Mouse (Mus musculus): ENCODE measurements at regions not wholly inside any gene's neighbourhood (a gene's known extent, or its start where the extent isn't known, plus 50 kb on each side); places are given as distances from the start of the nearest gene placed in this dataset.
"Not testable (repeated sequence)": the region's sequence is repeated elsewhere in the genome, so short reads cannot be mapped to it uniquely, and the experiment has no call there.

GRCm38 (mm10) chr15:96799228-96799627 lies 99.7 kb upstream of the Slc38a2 start:
- Histone ChIP-seq H3K27ac (no peak overlapping the region), H3K9me3 (ENCODE audit: control insufficient read depth, low read length) (no peaks in the 10 kb centered on the region), H3K4me3 (ENCODE audit: insufficient read depth in 1 of 2, low read depth in 2 of 2, low read length in 2 of 2) (no peak overlapping the region), H3K27me3 (ENCODE audit: control insufficient read depth, insufficient read depth, low read length) (no peaks in the 10 kb centered on the region), H3K4me1 (replicated peaks; ENCODE audit: control insufficient read depth in 2 of 2, insufficient read depth in 2 of 2, low read length in 1 of 2) (peaks cover 0 to 21% of the 10 kb centered on the region in 2 experiments; a peak in 2 of 4 replicates), H3K9ac (replicated peaks) (no peak overlapping the region), H3K36me3 (replicated peaks; ENCODE audit: control insufficient read depth, insufficient read depth, low read depth) (no peaks in the 10 kb centered on the region), H3K4me2 (ENCODE audit: low read depth) (no peak overlapping the region)
- TF ChIP-seq CTCF (IDR thresholded peaks at IDR 0.05; ENCODE audit: low read depth) (no peak), EP300 (IDR thresholded peaks at IDR 0.05; ENCODE audit: low read depth) (no peak)
- no peak for DNase-seq (ENCODE audit: low read depth in 3 of 3, low spot score in 3 of 3)
- ATAC-seq (ENCODE audit: insufficient read depth) = no peak
- 48% methylated on average over 12 of the region's 12 CpGs for WGBS (ENCODE audit: insufficient replicate concordance)

GRCm38 (mm10) chr15:96797615-96798270 lies 98.2 kb upstream of the Slc38a2 start:
- TF ChIP-seq EP300 (IDR thresholded peaks at IDR 0.05; ENCODE audit: low read depth) (no peak), CTCF (IDR thresholded peaks at IDR 0.05; ENCODE audit: low read depth) (no peak)
- DNase-seq (ENCODE audit: low read depth in 3 of 3, low spot score in 3 of 3) (no peak), ATAC-seq (ENCODE audit: insufficient read depth) (no peak)
- H3K4me1 ChIP-seq (replicated peaks; ENCODE audit: control insufficient read depth in 2 of 2, insufficient read depth in 2 of 2, low read length in 1 of 2) = peaks cover 0 to 17% of the 10 kb centered on the region in 2 experiments; a peak in 2 of 4 replicates
- no peak overlapping the region for H3K4me2 ChIP-seq (ENCODE audit: low read depth)
- 65% methylated on average over 4 of the region's 4 CpGs for WGBS (ENCODE audit: insufficient replicate concordance)
- no peak overlapping the region for H3K9ac ChIP-seq (replicated peaks)
- H3K36me3 ChIP-seq (replicated peaks; ENCODE audit: control insufficient read depth, insufficient read depth, low read depth) = no peaks in the 10 kb centered on the region
- H3K27me3 ChIP-seq (ENCODE audit: control insufficient read depth, insufficient read depth, low read length) = no peaks in the 10 kb centered on the region
- no peak overlapping the region for H3K27ac ChIP-seq
- H3K4me3 ChIP-seq (ENCODE audit: insufficient read depth in 1 of 2, low read depth in 2 of 2, low read length in 2 of 2) = no peak overlapping the region
- no peaks in the 10 kb centered on the region for H3K9me3 ChIP-seq (ENCODE audit: control insufficient read depth, low read length)

- TF ChIP-seq CTCF (IDR thresholded peaks at IDR 0.05; ENCODE audit: low read depth) = no peak
- TF ChIP-seq EP300 (IDR thresholded peaks at IDR 0.05; ENCODE audit: low read depth) = no peak
- Histone ChIP-seq H3K36me3 (replicated peaks; ENCODE audit: control insufficient read depth, insufficient read depth, low read depth) (no peaks in the 10 kb centered on the region), H3K9ac (replicated peaks) (no peak overlapping the region), H3K27me3 (ENCODE audit: control insufficient read depth, insufficient read depth, low read length) (no peaks in the 10 kb centered on the region), H3K4me2 (ENCODE audit: low read depth) (no peak overlapping the region), H3K4me3 (ENCODE audit: insufficient read depth in 1 of 2, low read depth in 2 of 2, low read length in 2 of 2) (no peak overlapping the region), H3K4me1 (replicated peaks; ENCODE audit: control insufficient read depth in 2 of 2, insufficient read depth in 2 of 2, low read length in 1 of 2) (peaks cover 0 to 2% of the 10 kb centered on the region in 2 experiments; a peak in 2 of 4 replicates), H3K9me3 (ENCODE audit: control insufficient read depth, low read length) (no peaks in the 10 kb centered on the region), H3K27ac (no peak overlapping the region)
- WGBS (ENCODE audit: insufficient replicate concordance) = 80% methylated on average over 6 of the region's 6 CpGs
- no peak for ATAC-seq (ENCODE audit: insufficient read depth)
- no peak for DNase-seq (ENCODE audit: low read depth in 3 of 3, low spot score in 3 of 3)
Measured at GRCm38 (mm10) chr15:96794177-96794719, 94.7 kb upstream of the Slc38a2 start.

- TF ChIP-seq EP300 (IDR thresholded peaks at IDR 0.05; ENCODE audit: low read depth) (no peak), CTCF (IDR thresholded peaks at IDR 0.05; ENCODE audit: low read depth) (no peak)
- 76% methylated on average over 15 of the region's 15 CpGs for WGBS (ENCODE audit: insufficient replicate concordance)
- DNase-seq (ENCODE audit: low read depth in 3 of 3, low spot score in 3 of 3) (no peak), ATAC-seq (ENCODE audit: insufficient read depth) (no peak)
- H3K27ac ChIP-seq = no peak overlapping the region
- H3K27me3 ChIP-seq (ENCODE audit: control insufficient read depth, insufficient read depth, low read length) = no peaks in the 10 kb centered on the region
- no peak overlapping the region for H3K4me2 ChIP-seq (ENCODE audit: low read depth)
- H3K36me3 ChIP-seq (replicated peaks; ENCODE audit: control insufficient read depth, insufficient read depth, low read depth) = no peaks in the 10 kb centered on the region
- H3K9ac ChIP-seq (replicated peaks) = no peak overlapping the region
- H3K9me3 ChIP-seq (ENCODE audit: control insufficient read depth, low read length) = no peaks in the 10 kb centered on the region
- H3K4me1 ChIP-seq (replicated peaks; ENCODE audit: control insufficient read depth in 2 of 2, insufficient read depth in 2 of 2, low read length in 1 of 2) = no peaks in the 10 kb centered on the region; a peak in 1 of 4 replicates
- H3K4me3 ChIP-seq (ENCODE audit: insufficient read depth in 1 of 2, low read depth in 2 of 2, low read length in 2 of 2) = no peak overlapping the region
Measured at GRCm38 (mm10) chr15:96793251-96793650, 93.7 kb upstream of the Slc38a2 start.

GRCm38 (mm10) chr15:96791306-96791705 lies 91.8 kb upstream of the Slc38a2 start:
- DNase-seq (ENCODE audit: low read depth in 3 of 3, low spot score in 3 of 3) = no peak
- ATAC-seq (ENCODE audit: insufficient read depth) = no peak
- Histone ChIP-seq H3K36me3 (replicated peaks; ENCODE audit: control insufficient read depth, insufficient read depth, low read depth) (no peaks in the 10 kb centered on the region), H3K4me1 (replicated peaks; ENCODE audit: control insufficient read depth in 2 of 2, insufficient read depth in 2 of 2, low read length in 1 of 2) (no peaks in the 10 kb centered on the region), H3K27ac (no peak overlapping the region), H3K27me3 (ENCODE audit: control insufficient read depth, insufficient read depth, low read length) (no peaks in the 10 kb centered on the region), H3K9me3 (ENCODE audit: control insufficient read depth, low read length) (no peaks in the 10 kb centered on the region), H3K4me3 (ENCODE audit: insufficient read depth in 1 of 2, low read depth in 2 of 2, low read length in 2 of 2) (no peak overlapping the region), H3K9ac (replicated peaks) (no peak overlapping the region), H3K4me2 (ENCODE audit: low read depth) (no peak overlapping the region)
- no peak for TF ChIP-seq CTCF (IDR thresholded peaks at IDR 0.05; ENCODE audit: low read depth)
- no peak for TF ChIP-seq EP300 (IDR thresholded peaks at IDR 0.05; ENCODE audit: low read depth)
- 60% methylated on average over 6 of the region's 6 CpGs for WGBS (ENCODE audit: insufficient replicate concordance)

GRCm38 (mm10) chr15:96787921-96788320 lies 88.4 kb upstream of the Slc38a2 start:
- H3K9me3 ChIP-seq (ENCODE audit: control insufficient read depth, low read length); H3K4me2 ChIP-seq (ENCODE audit: low read depth); H3K36me3 ChIP-seq (replicated peaks; ENCODE audit: control insufficient read depth, insufficient read depth, low read depth); DNase-seq (ENCODE audit: low read depth in 3 of 3, low spot score in 3 of 3); H3K4me3 ChIP-seq (ENCODE audit: insufficient read depth in 1 of 2, low read depth in 2 of 2, low read length in 2 of 2); H3K9ac ChIP-seq (replicated peaks); H3K27ac ChIP-seq; H3K4me1 ChIP-seq (replicated peaks; ENCODE audit: control insufficient read depth in 2 of 2, insufficient read depth in 2 of 2, low read length in 1 of 2); H3K27me3 ChIP-seq (ENCODE audit: control insufficient read depth, insufficient read depth, low read length): not testable (repeated sequence)
- ATAC-seq (ENCODE audit: insufficient read depth) = peak; percentile 53; the same call in 1 of the 2 replicates
- WGBS (ENCODE audit: insufficient replicate concordance) = 77% methylated on average over 2 of the region's 2 CpGs

Data from liver, embryonic 14.5 days (tissue).